Mouse (Mus musculus): ENCODE measurements at regions not wholly inside any gene's neighbourhood (a gene's known extent, or its start where the extent isn't known, plus 50 kb on each side); places are given as distances from the start of the nearest gene placed in this dataset.

DNA sequence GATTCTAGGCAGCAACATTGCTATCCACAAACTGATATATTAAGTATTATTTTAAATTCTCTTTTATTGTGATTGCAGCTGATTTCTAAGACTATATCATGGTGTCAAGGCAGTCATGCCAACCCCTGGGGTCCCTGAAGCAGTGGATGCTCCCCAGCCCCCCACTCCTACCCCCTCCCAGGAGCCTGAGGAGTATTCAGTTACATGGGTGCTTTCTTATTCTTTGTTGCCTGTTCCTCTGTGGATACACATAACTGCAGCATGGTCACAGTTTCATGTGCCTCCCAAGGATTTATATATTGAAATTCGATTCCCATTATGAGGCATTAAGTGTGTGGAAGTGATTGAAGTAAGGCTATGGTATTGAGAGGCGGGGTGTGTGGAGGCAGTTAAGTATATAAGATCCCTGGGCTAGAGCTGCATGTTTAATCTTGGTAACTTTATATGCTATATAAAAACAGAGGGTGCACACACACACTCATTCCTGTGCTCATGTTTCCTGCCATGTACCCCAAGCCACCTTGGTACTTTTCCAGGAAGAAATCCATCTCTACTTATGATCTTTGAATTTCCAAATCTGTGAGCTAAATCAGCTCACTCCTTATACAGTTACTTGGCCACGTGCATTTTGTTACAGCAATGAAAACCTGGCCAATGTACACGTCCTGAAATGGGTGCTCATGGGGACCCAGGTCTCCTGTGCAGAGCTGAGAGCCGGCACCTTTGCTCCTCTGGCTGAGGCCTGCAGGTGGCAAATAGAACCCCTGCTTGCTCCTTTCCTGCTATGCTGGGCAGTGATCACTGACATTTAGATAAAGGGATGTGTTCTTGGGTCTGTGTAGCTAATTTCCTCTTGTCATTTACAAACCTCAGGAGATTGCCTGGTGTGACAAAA, 259.0 kb downstream of the Nek10 start:
- Histone ChIP-seq H3K4me2 (no peak overlapping the region), H3K9ac (no peak overlapping the region), H3K4me1 (peaks cover 12% of the 10 kb centered on the region; the same call in 1 of the 2 replicates), H3K27me3 (no peaks in the 10 kb centered on the region), H3K9me3 (no peaks in the 10 kb centered on the region), H3K4me3 (no peak overlapping the region), H3K36me3 (no peaks in the 10 kb centered on the region), H3K27ac (no peak overlapping the region)
- ATAC-seq (ENCODE audit: insufficient number of reproducible peaks, low FRiP score, low TSS enrichment, low read depth) = peak; percentile 52; the same call in 1 of the 2 replicates
- 25% methylated on average over 5 of the region's 5 CpGs for WGBS

DNA sequence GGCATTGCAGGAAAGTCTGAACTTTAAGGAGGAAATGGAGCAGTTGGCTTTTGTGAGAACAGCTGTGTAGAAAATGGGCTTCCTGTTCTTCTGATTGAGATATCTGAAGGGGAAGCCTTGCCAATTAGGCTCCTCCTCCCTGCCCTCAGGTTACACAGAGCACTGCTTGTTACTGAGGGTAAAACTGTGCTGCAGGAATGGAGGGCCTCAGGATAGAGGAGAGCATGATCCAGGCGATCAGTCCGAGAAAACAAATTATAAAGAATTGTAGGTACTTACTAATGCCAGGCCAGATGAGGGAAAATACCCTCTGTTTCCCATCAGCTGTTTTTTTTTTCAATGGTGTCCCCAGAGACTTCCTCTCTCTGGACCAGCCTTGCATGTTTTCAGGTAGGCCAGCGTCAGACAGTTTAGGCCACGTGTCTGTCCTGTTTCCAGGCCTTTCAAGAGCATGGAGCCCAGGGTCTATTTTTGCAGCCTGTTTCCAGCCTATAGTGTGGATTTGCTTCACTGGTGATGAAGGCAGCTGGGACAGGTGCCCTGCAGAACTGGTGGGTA, 259.7 kb downstream of the Nek10 start:
- no peak overlapping the region for H3K27ac ChIP-seq

DNA sequence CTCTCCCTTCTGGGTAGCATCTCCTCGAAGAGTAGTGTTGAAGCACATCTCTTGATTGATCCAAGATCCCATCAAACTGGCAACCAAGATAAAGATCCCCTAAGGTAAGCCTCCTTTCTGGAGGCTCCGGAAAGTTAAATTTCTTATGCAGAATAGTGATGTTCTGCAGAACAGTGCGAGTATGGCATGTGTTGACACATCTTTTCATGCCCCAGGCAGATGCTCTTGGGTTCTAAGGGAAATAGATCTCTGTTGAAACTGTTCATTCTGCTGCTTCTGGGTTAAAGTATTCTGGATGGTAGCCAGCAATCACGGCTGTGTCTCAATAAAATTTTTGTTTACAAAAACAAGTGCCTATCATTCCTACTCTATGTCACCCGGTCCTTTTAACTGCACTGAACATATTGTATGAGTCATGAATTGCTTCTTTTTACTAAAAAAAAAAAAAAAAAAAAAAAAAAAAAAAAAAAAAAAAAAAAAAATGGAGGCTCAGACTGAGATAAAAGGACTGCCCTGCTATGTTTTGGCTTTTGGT, 261.8 kb downstream of the Nek10 start:
- Histone ChIP-seq H3K4me3 (no peak overlapping the region), H3K36me3 (no peaks in the 10 kb centered on the region), H3K4me2 (no peak overlapping the region), H3K4me1 (peaks cover 12% of the 10 kb centered on the region; the same call in 1 of the 2 replicates), H3K9me3 (no peaks in the 10 kb centered on the region), H3K27ac (no peak overlapping the region), H3K27me3 (no peaks in the 10 kb centered on the region), H3K9ac (no peak overlapping the region)
- WGBS = 51% methylated on average over 5 of the region's 5 CpGs
- no peak for ATAC-seq (ENCODE audit: insufficient number of reproducible peaks, low FRiP score, low TSS enrichment, low read depth)

More for the DNA sequence above, 259.7 kb downstream of the Nek10 start:
- no peak overlapping the region for H3K4me2 ChIP-seq
- H3K27me3 ChIP-seq = no peaks in the 10 kb centered on the region
- WGBS = 21% methylated on average over 4 of the region's 4 CpGs
- H3K9ac ChIP-seq = no peak overlapping the region
- ATAC-seq (ENCODE audit: insufficient number of reproducible peaks, low FRiP score, low TSS enrichment, low read depth) = no peak
- H3K4me3 ChIP-seq = no peak overlapping the region
- H3K36me3 ChIP-seq = no peaks in the 10 kb centered on the region
- H3K4me1 ChIP-seq = peaks cover 12% of the 10 kb centered on the region; the same call in 1 of the 2 replicates
- H3K9me3 ChIP-seq = no peaks in the 10 kb centered on the region

DNA sequence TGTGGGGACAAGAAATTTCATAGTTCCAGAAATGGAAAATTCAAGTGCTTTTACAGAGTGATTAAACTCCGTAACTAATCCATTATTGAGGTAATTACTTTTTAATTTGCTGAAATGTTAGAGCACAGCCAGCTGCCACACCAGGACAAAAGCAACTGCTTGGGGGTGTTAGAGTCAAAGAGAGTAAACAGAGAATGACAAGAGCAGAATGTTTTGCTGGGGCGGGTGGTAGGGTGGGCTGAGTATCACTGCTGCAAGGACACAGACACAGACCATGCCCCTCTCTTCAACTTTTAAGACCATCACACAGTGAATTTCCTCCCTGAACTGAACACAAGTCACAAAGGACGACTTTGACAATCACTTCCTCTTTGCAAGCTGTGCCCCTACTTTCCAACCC, 272.7 kb downstream of the Nek10 start:
- 48% methylated on average over 3 of the region's 3 CpGs for WGBS
- H3K4me2 ChIP-seq = no peak overlapping the region
- no peak for ATAC-seq (ENCODE audit: insufficient number of reproducible peaks, low FRiP score, low TSS enrichment, low read depth)
- H3K4me1 ChIP-seq = no peaks in the 10 kb centered on the region
- no peak overlapping the region for H3K9ac ChIP-seq
- H3K9me3 ChIP-seq = no peaks in the 10 kb centered on the region
- no peaks in the 10 kb centered on the region for H3K27me3 ChIP-seq
- H3K27ac ChIP-seq = no peak overlapping the region
- no peak overlapping the region for H3K4me3 ChIP-seq
- no peaks in the 10 kb centered on the region for H3K36me3 ChIP-seq

DNA sequence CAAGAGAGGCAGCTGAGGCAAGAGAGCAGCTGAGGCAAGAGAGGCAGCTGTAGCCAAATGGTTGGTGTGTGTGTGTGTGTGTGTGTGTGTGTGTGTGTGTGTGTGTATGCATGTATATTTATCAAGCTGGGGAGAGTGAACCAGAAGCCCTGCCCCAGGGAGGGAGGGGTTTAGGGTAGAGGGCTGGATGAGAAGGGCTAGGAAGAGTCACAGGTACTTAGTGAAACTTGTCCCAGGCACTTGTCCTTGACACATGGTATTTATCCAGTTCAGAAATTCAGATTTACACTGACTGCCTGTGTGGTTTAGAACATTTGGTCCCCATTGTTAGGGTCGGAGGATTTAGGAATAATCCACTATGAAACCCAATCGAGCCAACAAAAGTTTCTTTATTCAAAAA, 279.7 kb downstream of the Nek10 start:
- H3K4me3 ChIP-seq = no peak overlapping the region
- no peaks in the 10 kb centered on the region for H3K4me1 ChIP-seq
- H3K9ac ChIP-seq = no peak overlapping the region
- no peak overlapping the region for H3K4me2 ChIP-seq
- H3K9me3 ChIP-seq = no peaks in the 10 kb centered on the region
- H3K27me3 ChIP-seq = no peaks in the 10 kb centered on the region
- WGBS = 68% methylated on average over 2 of the region's 2 CpGs
- no peak for ATAC-seq (ENCODE audit: insufficient number of reproducible peaks, low FRiP score, low TSS enrichment, low read depth)
- H3K27ac ChIP-seq = no peak overlapping the region
- H3K36me3 ChIP-seq = no peaks in the 10 kb centered on the region

DNA sequence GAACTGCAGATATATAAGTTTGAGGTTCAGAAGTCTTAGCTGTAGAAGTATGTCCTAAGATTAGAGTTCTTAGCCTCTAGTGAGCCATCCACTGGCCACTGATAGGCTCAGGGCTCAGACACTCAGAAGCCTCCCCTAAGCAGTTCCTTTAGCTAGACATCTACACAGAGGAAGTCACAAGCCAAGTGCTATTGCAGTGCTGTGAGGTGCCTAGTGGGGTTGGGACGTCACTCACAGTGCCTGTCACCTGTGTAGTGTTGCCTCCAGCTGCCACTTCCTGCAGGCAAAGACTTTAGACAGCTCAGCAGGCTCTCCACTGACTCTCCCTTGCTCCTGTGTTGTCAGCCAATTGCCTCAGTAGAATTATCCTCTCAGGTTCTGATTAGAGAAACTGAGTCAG, 280.6 kb downstream of the Nek10 start:
- Histone ChIP-seq H3K4me3 (no peak overlapping the region), H3K36me3 (no peaks in the 10 kb centered on the region), H3K27me3 (no peaks in the 10 kb centered on the region), H3K4me2 (no peak overlapping the region), H3K4me1 (no peaks in the 10 kb centered on the region), H3K27ac (no peak overlapping the region), H3K9ac (no peak overlapping the region), H3K9me3 (no peaks in the 10 kb centered on the region)
- 38% methylated on average over 1 of the region's 1 CpGs for WGBS
- no peak for ATAC-seq (ENCODE audit: insufficient number of reproducible peaks, low FRiP score, low TSS enrichment, low read depth)

DNA sequence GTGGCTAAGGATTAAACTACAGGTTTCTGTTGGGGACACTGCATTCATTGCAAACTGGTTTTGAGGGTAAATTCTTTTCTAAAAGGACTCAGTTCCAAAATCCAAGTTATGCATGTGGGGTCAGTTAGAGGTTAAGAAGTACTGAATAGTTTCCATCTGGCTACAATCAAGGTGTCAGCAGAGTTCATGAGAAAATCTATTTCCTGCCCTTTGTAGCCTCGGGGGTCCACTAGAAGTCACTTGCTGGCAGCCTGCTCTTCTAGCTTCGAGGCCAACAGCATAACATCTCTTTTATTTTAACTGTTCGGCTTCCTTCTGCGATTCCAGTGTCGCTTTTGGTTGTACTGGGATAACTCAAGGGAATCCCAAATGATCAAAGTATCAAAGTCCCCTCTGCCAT, 283.8 kb downstream of the Nek10 start:
- Histone ChIP-seq H3K27ac (no peak overlapping the region), H3K4me2 (no peak overlapping the region), H3K4me1 (no peaks in the 10 kb centered on the region), H3K4me3 (no peak overlapping the region), H3K27me3 (no peaks in the 10 kb centered on the region), H3K9ac (no peak overlapping the region), H3K36me3 (no peaks in the 10 kb centered on the region), H3K9me3 (no peaks in the 10 kb centered on the region)
- WGBS = 27% methylated on average over 5 of the region's 5 CpGs
- no peak; the same call in 1 of the 2 replicates for ATAC-seq (ENCODE audit: insufficient number of reproducible peaks, low FRiP score, low TSS enrichment, low read depth)

DNA sequence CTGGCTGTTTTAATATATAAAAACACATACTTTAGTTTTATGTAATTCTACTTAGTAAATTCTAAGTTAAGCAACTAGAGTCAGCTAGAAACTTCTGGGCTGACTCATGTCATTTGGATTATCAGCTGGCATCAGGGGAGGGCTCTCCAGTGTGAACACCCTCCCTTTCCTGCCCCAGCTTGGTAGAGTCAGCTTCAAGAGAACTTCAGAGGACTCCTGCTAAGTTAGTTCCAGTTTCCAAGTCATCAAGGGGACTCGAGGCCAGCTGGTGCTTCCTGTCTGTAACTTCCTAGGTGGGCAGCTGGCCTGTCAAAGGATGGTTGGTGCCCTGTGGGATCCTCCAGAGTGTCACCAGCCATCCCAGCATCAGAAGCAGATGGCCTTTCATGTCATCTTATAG, 293.6 kb downstream of the Nek10 start:
- no peaks in the 10 kb centered on the region for H3K9me3 ChIP-seq
- ATAC-seq (ENCODE audit: insufficient number of reproducible peaks, low FRiP score, low TSS enrichment, low read depth) = no peak
- H3K27me3 ChIP-seq = no peaks in the 10 kb centered on the region
- no peaks in the 10 kb centered on the region for H3K4me1 ChIP-seq
- H3K36me3 ChIP-seq = no peaks in the 10 kb centered on the region
- no peak overlapping the region for H3K9ac ChIP-seq
- no peak overlapping the region for H3K4me2 ChIP-seq
- no peak overlapping the region for H3K4me3 ChIP-seq
- no peak overlapping the region for H3K27ac ChIP-seq
- WGBS = 29% methylated on average over 1 of the region's 1 CpGs

DNA sequence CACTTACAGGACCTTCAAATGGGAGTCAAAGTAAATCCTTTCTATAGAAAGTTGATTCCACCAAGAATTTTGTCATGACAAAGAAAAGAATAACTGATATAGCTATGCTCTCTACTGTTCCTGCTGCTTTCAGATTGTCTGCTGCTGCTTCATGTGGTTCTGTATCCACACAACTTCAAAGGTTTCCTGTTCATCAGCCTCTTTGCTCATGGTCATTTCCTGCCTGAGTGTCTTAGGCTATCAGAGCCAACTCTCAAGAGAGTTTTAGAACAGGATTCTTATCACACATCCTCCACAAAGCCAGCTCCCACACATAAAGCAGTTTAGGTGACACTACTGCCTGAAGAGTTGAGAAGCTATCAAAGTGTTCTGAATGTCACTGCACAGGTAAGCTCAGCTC, 296.7 kb downstream of the Nek10 start:
- no peak for ATAC-seq (ENCODE audit: insufficient number of reproducible peaks, low FRiP score, low TSS enrichment, low read depth)
- H3K9ac ChIP-seq = no peak overlapping the region
- H3K4me1 ChIP-seq = no peaks in the 10 kb centered on the region
- H3K4me2 ChIP-seq = no peak overlapping the region
- H3K4me3 ChIP-seq = no peak overlapping the region
- H3K27ac ChIP-seq = no peak overlapping the region
- H3K27me3 ChIP-seq = no peaks in the 10 kb centered on the region
- no peaks in the 10 kb centered on the region for H3K9me3 ChIP-seq
- H3K36me3 ChIP-seq = no peaks in the 10 kb centered on the region

DNA sequence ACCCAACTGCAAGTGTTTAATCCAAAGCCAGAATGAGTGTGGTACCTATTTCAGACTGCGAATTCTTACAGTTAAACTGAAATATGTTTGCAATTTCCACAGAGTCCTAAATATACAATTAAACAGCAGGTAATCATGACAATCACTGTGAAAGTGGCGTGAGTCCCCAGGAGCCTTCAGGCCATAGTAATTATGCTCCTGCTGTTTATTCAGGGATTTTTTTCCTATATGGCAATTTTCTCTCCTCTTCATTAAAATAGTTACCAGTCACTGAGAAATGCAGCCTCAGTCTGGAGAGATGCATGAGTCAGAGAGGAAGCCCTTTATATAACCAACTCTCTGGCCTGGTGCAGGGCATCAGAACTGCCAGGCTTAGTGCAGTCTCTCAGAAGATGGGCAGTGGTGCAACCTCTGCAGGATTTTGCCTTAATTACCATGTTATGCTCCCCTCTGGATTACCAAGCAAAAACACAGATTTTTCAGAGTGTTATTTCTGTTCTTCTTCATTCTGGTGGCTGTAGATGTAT, 304.6 kb downstream of the Nek10 start:
- ATAC-seq (ENCODE audit: insufficient number of reproducible peaks, low FRiP score, low TSS enrichment, low read depth) = no peak
- 28% methylated on average over 2 of the region's 2 CpGs for WGBS

DNA sequence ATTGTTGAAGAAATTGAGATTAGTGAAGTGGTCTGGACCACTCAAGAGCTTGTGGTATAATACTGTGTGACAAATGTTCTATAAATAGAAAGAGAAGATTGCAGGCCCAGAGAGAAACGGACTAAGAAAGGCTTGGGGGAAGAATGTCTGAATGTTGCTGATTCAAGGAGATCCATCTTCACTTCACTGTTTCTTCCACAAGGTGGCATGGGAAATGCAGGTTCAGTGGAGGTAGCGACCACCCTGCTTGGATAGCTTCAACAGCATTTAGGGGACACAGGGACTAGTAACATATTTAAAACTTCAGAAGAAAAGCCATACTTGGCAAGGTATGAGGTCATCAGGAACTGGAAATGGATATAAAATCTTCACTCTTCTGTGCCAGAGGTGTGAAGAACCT, 316.5 kb downstream of the Nek10 start:
- no peak overlapping the region for H3K4me3 ChIP-seq
- no peaks in the 10 kb centered on the region for H3K27me3 ChIP-seq
- no peak overlapping the region for H3K4me2 ChIP-seq
- no peaks in the 10 kb centered on the region for H3K9me3 ChIP-seq
- ATAC-seq (ENCODE audit: insufficient number of reproducible peaks, low FRiP score, low TSS enrichment, low read depth) = no peak
- no peak overlapping the region for H3K9ac ChIP-seq
- no peaks in the 10 kb centered on the region for H3K4me1 ChIP-seq
- H3K36me3 ChIP-seq = no peaks in the 10 kb centered on the region
- 48% methylated on average over 2 of the region's 2 CpGs for WGBS
- no peak overlapping the region for H3K27ac ChIP-seq

More for the DNA sequence above, 304.6 kb downstream of the Nek10 start:
- no peaks in the 10 kb centered on the region for H3K9me3 ChIP-seq
- H3K9ac ChIP-seq = no peak overlapping the region
- H3K4me1 ChIP-seq = no peaks in the 10 kb centered on the region
- no peak overlapping the region for H3K4me2 ChIP-seq
- H3K36me3 ChIP-seq = no peaks in the 10 kb centered on the region
- H3K27ac ChIP-seq = no peak overlapping the region
- H3K4me3 ChIP-seq = no peak overlapping the region
- no peaks in the 10 kb centered on the region for H3K27me3 ChIP-seq

DNA sequence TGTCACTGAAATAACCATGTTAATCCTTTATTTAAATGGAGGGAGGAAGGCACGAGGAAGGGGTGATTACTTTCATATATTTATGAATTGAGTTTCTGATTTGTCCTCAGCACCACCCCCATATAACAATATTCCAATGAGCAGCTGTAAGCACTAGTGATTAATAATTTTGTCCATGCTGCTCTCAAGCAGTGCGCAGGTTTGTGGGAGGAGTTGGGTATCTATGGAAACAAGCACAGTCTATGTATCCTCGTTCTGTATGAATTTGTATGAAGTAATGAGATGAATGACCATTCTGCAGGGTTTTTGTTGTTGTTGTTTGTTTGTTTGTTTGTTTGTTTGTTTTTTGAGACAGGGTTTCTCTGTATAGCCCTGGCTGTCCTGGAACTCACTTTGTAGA, 310.6 kb downstream of the Lrrc3b start:
- Histone ChIP-seq H3K9ac (no peak overlapping the region), H3K36me3 (no peaks in the 10 kb centered on the region), H3K4me2 (no peak overlapping the region), H3K4me3 (no peak overlapping the region), H3K9me3 (no peaks in the 10 kb centered on the region), H3K27ac (no peak overlapping the region), H3K4me1 (no peaks in the 10 kb centered on the region), H3K27me3 (no peaks in the 10 kb centered on the region)
- 75% methylated on average over 3 of the region's 3 CpGs for WGBS
- ATAC-seq (ENCODE audit: insufficient number of reproducible peaks, low FRiP score, low TSS enrichment, low read depth) = no peak
